Mouse (Mus musculus) neural tube, embryonic 12.5 days (tissue): ENCODE measurements at regions not wholly inside any gene's neighbourhood (a gene's known extent, or its start where the extent isn't known, plus 50 kb on each side); places are given as distances from the start of the nearest gene placed in this dataset.

Experiments
- ATAC-seq: fragments of 200-750 bp; cut with Nextera tagmentation; 2 replicates; pipeline ENCODE4 v1.8.0; 2017; ENCODE audit warnings: low read depth, mild to moderate bottlenecking, moderate TSS enrichment, moderate library complexity; ENCODE audit not compliant: low FRiP score
- H3K27ac ChIP-seq: fragments of 300-500 bp; sonication (generic); 2 replicates; pipeline ENCODE4 v1.5.1; 2016
- H3K27me3 ChIP-seq: fragments of 300-500 bp; sonication (generic); replicated peaks from 2 replicates; pipeline ENCODE4 v1.6.1; 2016; ENCODE audit warnings: mild to moderate bottlenecking
- H3K36me3 ChIP-seq: fragments of 300-500 bp; sonication (generic); 2 replicates; pipeline ENCODE4 v1.6.1; 2016; ENCODE audit warnings: mild to moderate bottlenecking
- H3K4me1 ChIP-seq: fragments of 300-500 bp; sonication (generic); 2 replicates; pipeline ENCODE4 v1.6.1; 2016
- H3K4me2 ChIP-seq: fragments of 300-500 bp; sonication (generic); replicated peaks from 2 replicates; pipeline ENCODE4 v1.6.1; 2016; ENCODE audit warnings: mild to moderate bottlenecking
- H3K4me3 ChIP-seq: fragments of 300-500 bp; sonication (generic); 2 replicates; pipeline ENCODE4 v1.5.1; 2016
- H3K9ac ChIP-seq: fragments of 300-500 bp; sonication (generic); 2 replicates; pipeline ENCODE4 v1.6.1; 2016; ENCODE audit warnings: mild to moderate bottlenecking
- H3K9me3 ChIP-seq: fragments of 300-500 bp; sonication (generic); 2 replicates; pipeline ENCODE4 v1.6.1; 2016; ENCODE audit warnings: mild to moderate bottlenecking
- WGBS: fragments of 180-500 bp; shearing (Covaris S2); methylation state at CpG from one replicate; pipeline ENCODE4 v1.1.7; 2016; 5-methylcytosine and 5-hydroxymethylcytosine counted together

- ATAC-seq: peak; percentile 79
- Histone ChIP-seq H3K27ac (no peak overlapping the region), H3K4me1 (no peaks in the 10 kb centered on the region), H3K4me3 (no peak overlapping the region), H3K4me2 (no peak overlapping the region), H3K9ac (no peak overlapping the region), H3K36me3 (no peaks in the 10 kb centered on the region), H3K9me3 (no peaks in the 10 kb centered on the region), H3K27me3 (no peaks in the 10 kb centered on the region)
- WGBS: 79% methylated on average over 11 of the region's 11 CpGs
Measured at GRCm38 (mm10) chr19:21053597-21054544, 99.9 kb upstream of the Tmc1 start.

- H3K9ac ChIP-seq: no peak overlapping the region
- no peaks in the 10 kb centered on the region for H3K27me3 ChIP-seq
- 84% methylated on average over 3 of the region's 3 CpGs for WGBS
- no peaks in the 10 kb centered on the region for H3K4me1 ChIP-seq
- ATAC-seq: no peak
- no peaks in the 10 kb centered on the region for H3K36me3 ChIP-seq
- no peak overlapping the region for H3K4me2 ChIP-seq
- H3K4me3 ChIP-seq: no peak overlapping the region
- H3K9me3 ChIP-seq: no peaks in the 10 kb centered on the region
- no peak overlapping the region for H3K27ac ChIP-seq
Measured at GRCm38 (mm10) chr19:21052771-21053170, 98.8 kb upstream of the Tmc1 start.

DNA sequence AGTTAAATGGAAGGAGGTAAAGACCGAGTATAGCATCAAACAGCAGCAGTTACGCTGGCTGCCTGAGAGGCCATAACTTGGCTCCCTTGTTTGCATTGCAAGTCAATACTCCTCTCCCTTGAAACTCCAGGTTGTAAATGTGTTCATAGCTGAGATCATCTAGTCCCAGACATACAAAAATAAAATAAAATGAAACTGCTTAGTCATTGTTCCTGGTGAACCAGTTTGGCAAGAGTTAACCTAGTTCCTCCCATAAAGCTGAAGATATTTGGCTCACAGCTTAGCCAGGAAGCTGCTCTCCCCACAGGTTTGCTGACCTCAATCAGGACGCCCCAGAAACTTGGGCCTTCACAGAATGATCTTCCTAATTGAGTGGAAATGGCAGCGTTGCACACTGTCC, 97.9 kb upstream of the Tmc1 start:
- H3K36me3 ChIP-seq: no peaks in the 10 kb centered on the region
- ATAC-seq: no peak
- 73% methylated on average over 4 of the region's 4 CpGs for WGBS
- H3K4me3 ChIP-seq: no peak overlapping the region
- H3K27ac ChIP-seq: no peak overlapping the region
- no peaks in the 10 kb centered on the region for H3K4me1 ChIP-seq
- H3K27me3 ChIP-seq: no peaks in the 10 kb centered on the region
- H3K4me2 ChIP-seq: no peak overlapping the region
- H3K9me3 ChIP-seq: no peaks in the 10 kb centered on the region
- no peak overlapping the region for H3K9ac ChIP-seq

DNA sequence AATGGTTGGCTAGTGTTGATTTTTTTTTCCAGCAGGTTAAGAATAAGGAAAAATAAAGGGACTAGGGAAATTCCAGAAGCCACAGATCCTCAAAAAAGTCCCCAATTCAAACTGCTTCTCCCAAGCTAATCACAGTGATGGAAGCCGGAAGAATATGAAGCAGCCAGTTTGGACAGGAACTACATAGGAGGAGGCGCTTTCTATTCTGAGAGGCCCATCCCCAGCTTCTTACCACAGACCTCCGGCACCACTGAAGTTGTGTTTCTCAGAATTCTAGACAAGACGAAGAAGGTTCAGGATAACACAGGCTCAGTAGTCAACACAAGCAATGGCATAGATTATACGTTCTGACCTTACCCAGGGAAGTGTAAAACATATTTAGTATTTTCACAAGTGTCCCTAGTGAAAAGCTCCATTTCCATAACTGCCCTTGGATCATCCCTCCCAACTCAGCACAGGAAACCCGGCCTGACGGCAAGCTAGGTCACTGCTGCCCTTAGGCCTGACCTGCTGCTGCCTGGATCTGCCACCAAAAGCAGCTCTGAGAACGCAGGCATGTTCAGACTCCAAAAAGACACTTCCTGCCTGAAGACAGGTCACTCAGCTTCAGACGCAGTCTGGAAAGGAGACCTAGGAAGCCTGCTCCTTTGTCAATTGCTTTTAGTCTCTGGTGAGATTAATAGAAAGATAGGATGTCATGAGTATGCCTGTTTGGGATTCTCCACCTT, 97.2 kb upstream of the Tmc1 start:
- WGBS: 80% methylated on average over 9 of the region's 9 CpGs
- no peak for ATAC-seq
- H3K36me3 ChIP-seq: no peaks in the 10 kb centered on the region

DNA sequence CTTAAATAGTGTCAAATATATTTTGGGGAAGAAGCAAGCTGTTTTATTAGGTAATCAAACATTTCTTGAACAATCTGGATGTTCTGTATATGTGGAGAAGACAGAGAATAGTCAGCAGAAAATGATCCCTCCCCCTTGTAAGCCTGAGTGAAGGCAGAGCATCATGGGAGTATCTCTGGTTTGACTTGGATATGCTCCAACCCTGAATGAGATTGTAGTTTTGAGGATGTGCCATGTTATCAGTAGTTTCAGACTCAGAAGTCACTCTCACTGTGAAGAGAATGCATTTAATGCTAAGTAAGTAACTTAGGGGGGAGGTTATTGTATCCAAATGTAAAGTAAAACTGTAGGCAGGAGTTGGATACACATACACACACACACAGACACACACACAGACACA, 95.3 kb upstream of the Tmc1 start:
- no peaks in the 10 kb centered on the region for H3K9me3 ChIP-seq
- H3K4me3 ChIP-seq: no peak overlapping the region
- H3K4me1 ChIP-seq: no peaks in the 10 kb centered on the region
- H3K9ac ChIP-seq: no peak overlapping the region
- H3K36me3 ChIP-seq: no peaks in the 10 kb centered on the region
- ATAC-seq: no peak
- no peak overlapping the region for H3K27ac ChIP-seq
- H3K27me3 ChIP-seq: no peaks in the 10 kb centered on the region
- no peak overlapping the region for H3K4me2 ChIP-seq

More for the DNA sequence above, 97.2 kb upstream of the Tmc1 start:
- no peak overlapping the region for H3K4me2 ChIP-seq
- H3K27me3 ChIP-seq: no peaks in the 10 kb centered on the region
- H3K4me3 ChIP-seq: no peak overlapping the region
- no peak overlapping the region for H3K27ac ChIP-seq
- H3K4me1 ChIP-seq: no peaks in the 10 kb centered on the region
- H3K9ac ChIP-seq: no peak overlapping the region
- no peaks in the 10 kb centered on the region for H3K9me3 ChIP-seq

GRCm38 (mm10) chr19:21045565-21045964, 91.6 kb upstream of the Tmc1 start:
- Histone ChIP-seq H3K9me3 (no peaks in the 10 kb centered on the region), H3K9ac (no peak overlapping the region), H3K27me3 (no peaks in the 10 kb centered on the region), H3K4me2 (no peak overlapping the region), H3K4me3 (no peak overlapping the region), H3K36me3 (no peaks in the 10 kb centered on the region), H3K4me1 (no peaks in the 10 kb centered on the region), H3K27ac (no peak overlapping the region)
- WGBS: 89% methylated on average over 12 of the region's 12 CpGs
- no peak for ATAC-seq

DNA sequence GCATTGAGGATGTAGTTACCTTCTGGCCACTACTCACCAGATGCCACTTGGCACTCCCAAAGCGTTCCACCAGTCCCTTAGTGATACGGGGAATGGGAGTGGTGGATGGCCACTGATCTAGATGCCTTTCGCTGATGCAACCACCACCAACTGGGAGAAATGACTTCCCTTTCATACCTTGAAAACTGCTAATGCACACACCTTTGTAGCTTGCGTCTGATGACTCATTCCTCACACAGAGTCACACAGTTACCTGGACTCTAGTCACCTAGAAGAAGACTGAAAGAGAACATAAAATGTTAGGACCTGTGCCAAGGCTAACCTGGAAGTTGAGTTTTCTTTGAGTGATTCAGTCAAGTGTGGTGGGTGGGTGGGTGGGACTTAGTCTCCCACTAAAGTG, 90.0 kb upstream of the Tmc1 start:
- H3K4me1 ChIP-seq: no peaks in the 10 kb centered on the region
- no peak overlapping the region for H3K4me3 ChIP-seq
- H3K9ac ChIP-seq: no peak overlapping the region
- H3K27me3 ChIP-seq: no peaks in the 10 kb centered on the region
- no peaks in the 10 kb centered on the region for H3K36me3 ChIP-seq
- no peak overlapping the region for H3K27ac ChIP-seq
- WGBS: 96% methylated on average over 4 of the region's 4 CpGs
- no peak for ATAC-seq
- H3K9me3 ChIP-seq: no peaks in the 10 kb centered on the region
- H3K4me2 ChIP-seq: no peak overlapping the region

DNA sequence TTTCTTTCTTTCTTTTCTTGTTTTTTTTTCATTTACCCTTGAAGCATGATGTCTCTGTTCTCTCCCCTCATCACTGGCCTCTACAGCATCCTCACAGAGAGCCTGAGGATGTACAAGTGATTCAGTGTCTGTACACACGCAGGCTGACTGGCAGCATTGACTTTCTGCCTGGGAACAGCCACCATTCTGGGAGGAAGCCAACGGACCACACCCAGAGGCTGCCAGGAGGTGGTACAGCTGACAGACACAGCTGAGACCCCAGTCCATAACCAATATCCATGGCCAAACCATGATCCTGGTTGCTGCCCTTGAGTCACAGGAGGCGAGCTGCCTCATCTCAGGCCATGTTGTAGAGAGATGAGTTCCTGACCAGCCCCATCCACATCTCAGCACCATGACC, 88.5 kb upstream of the Tmc1 start:
- Histone ChIP-seq H3K27ac (no peak overlapping the region), H3K27me3 (no peaks in the 10 kb centered on the region), H3K4me2 (no peak overlapping the region), H3K4me3 (no peak overlapping the region), H3K9me3 (no peaks in the 10 kb centered on the region), H3K36me3 (no peaks in the 10 kb centered on the region), H3K9ac (no peak overlapping the region), H3K4me1 (no peaks in the 10 kb centered on the region)
- no peak for ATAC-seq
- WGBS: 83% methylated on average over 3 of the region's 3 CpGs

DNA sequence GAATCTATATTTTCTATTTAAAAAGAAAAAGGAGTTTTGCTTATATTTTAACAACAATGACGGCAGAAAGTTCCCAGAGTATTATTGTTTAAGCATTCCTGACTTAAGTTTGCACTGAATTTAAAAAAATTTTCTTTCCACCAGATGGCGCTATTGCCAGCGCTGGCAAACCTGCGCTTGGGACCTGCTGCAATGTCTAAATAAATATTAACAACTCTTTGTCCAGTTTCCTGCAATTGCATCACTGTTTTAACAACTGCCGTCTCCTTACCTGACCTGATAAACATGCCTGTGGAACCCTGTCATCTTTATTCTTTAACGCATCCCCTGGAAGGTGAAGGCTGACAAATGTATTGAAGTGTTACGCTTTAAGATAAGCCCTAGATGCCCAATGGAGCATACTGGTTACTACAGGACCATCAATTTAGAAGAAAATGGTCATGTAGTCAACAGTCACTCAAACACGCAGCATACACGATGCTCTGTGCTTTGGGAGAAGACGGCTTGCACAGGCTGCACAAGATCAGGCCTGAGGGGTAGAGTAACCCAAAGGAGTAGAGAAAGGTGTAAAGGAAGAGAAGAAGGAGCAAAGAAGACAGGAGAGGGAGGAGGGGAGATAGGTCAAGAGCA, 83.6 kb upstream of the Tmc1 start:
- Histone ChIP-seq H3K36me3 (no peaks in the 10 kb centered on the region), H3K4me2 (no peak overlapping the region), H3K27me3 (no peaks in the 10 kb centered on the region), H3K27ac (no peak overlapping the region), H3K9me3 (no peaks in the 10 kb centered on the region), H3K4me3 (no peak overlapping the region), H3K9ac (no peak overlapping the region), H3K4me1 (peaks cover 13% of the 10 kb centered on the region)
- ATAC-seq: peak; percentile 54
- 41% methylated on average over 10 of the region's 10 CpGs for WGBS

- H3K27me3 ChIP-seq: no peaks in the 10 kb centered on the region
- no peak overlapping the region for H3K27ac ChIP-seq
- H3K9ac ChIP-seq: no peak overlapping the region
- no peak overlapping the region for H3K4me3 ChIP-seq
- peak; percentile 83 for ATAC-seq
- WGBS: 63% methylated on average over 14 of the region's 14 CpGs
- H3K4me1 ChIP-seq: peaks cover 13% of the 10 kb centered on the region
- H3K36me3 ChIP-seq: no peaks in the 10 kb centered on the region
- H3K4me2 ChIP-seq: no peak overlapping the region
- no peaks in the 10 kb centered on the region for H3K9me3 ChIP-seq
Measured at GRCm38 (mm10) chr19:21036507-21037425, 82.8 kb upstream of the Tmc1 start.

DNA sequence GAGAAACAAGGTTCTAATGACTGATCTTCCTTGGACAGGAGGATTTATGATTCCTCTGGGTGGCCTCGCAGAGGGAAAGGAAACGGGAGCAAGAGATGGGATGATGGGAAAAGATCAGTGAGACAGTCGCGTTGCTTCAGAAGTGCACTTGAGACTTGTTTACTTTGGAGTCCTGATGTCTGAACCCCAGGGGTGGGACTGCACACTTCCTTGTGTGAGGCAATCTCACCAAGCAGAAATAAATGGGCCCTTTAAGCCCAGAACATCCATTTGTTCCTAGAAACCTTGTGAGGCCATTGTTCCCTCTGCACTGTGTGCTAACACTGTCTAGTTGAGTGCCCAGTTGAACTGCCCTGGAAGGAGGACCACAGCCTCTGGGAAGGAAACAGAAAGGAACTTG, 81.5 kb upstream of the Tmc1 start:
- peaks cover 13% of the 10 kb centered on the region for H3K4me1 ChIP-seq
- H3K36me3 ChIP-seq: no peaks in the 10 kb centered on the region
- H3K4me3 ChIP-seq: no peak overlapping the region
- no peaks in the 10 kb centered on the region for H3K9me3 ChIP-seq
- 40% methylated on average over 4 of the region's 4 CpGs for WGBS
- ATAC-seq: no peak
- H3K27ac ChIP-seq: no peak overlapping the region
- H3K27me3 ChIP-seq: no peaks in the 10 kb centered on the region
- H3K4me2 ChIP-seq: no peak overlapping the region
- no peak overlapping the region for H3K9ac ChIP-seq
